Mouse (Mus musculus) kidney, adult 9 months (tissue): ENCODE data around the gene Slc27a5.

Source experiments
- DNase-seq: peaks from one replicate; pipeline ENCODE4 v3.0.0; 2022

Gene Slc27a5

DNA sequence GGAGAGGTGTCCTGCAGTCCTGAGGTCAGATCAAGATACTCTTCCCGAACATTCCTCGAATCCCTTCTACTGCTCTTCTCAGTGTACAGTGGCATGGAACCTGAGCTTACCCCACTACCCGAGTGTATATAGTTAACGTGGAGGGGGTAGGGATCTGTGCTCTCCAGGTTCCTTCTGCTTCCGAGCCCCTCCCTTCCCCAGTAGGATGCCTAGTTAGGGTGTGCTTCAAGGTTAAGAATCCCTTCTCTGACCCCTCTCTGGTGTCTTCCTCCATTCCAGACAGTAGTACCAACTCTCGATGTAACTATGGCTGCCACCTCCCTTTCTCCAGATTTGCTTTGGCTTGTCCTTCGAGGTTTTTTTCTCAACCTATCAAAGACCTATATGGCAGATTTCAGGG is 17.7 kb downstream of the Slc27a5 start:
- no peak for DNase-seq

DNA sequence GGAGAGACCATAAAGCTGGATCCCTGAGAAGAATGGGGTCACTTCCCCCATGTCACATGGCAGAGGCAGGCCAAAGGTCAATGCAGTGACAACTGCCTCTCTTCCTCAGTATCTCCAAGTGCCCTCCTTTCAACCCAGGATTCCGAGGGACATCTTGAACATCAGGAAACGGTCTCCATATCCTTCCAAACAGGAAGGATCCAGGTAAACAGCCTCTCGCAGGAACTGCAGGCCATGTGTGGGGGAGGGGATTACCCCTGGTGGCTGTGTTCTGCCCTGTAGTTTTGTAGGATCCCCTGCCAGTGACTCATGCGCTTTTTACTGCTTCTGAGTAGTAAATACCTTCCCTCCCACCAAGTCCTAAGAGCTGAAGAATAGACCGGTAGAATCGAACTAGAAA is 18.2 kb downstream of the Slc27a5 start:
- no peak for DNase-seq

DNA sequence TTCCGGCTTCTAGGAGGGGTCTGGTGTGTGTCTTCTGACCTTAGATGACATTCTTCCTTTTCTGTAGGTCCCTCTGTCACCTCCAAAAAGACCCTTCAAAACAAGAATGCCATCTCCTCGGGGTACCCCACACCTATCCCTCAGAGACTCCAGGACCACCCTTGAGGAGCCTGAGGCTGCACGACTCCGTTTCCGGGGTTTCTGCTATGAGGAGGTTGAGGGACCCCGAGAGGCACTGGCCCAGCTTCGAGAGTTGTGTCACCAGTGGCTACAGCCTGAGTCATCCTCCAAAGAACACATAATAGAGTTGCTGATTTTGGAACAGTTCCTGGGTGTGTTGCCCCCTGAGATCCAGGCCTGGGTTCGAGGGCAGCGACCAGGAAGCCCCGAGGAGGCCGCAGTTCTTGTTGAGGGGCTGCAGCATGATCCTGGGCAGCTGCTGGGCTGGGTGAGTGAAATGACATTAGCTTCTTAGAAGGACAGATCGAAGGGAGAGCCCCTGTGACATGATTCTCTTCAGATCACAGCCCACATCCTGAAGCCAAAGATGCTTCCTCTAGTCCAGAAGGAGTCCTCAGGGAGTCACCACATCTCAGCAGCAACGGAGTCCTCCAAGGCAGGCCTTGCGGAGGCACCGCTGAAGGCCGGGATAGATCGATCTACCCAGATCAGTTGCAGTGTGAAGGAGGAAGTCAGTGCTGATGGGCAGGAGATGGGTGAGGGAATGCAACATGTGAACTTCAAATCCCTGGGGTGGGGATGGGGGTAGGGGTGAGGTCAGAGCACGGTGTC is 18.9 kb downstream of the Slc27a5 start:
- DNase-seq, result no peak

DNA sequence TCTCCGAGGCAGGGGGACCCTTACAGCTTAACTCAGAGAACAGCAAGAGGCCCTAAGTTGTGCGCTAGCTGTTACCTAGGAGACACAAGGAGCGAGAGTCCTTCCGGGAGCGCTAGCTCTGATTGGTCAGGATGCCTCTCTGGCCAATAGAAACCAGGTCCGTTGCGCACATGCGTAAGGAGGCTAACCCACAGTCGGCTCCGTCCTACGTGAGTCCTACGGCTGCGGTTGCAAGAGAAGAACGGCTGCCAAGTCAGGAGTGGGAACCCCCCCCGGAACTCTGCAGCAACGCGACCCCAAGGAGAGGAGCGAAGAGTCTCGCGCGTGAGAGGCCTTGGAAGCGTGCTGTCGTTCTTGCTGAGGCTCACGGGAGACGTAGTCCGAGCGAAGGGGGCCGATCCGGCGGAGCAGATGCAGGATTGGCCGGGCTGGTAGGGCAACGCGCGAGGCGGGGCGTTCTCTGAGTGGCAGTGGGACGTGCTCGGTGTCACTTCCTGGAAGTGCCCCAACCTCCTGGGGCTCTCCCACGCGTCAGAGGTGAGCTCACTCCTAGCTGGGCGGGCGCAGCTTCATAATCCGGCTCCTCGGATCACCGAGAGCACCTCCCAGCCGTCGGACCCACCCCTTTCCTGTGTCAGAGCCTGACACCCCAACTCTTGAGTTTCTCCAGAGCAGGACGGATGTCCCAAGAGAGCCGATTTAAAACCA is 20.2 kb downstream of the Slc27a5 start, which contains the start of gene Zfp446:
TSS of gene Zfp446 (plus strand) at position 167 of the 708 bp plus-strand sequence.
- peak; percentile 99 for DNase-seq

DNA sequence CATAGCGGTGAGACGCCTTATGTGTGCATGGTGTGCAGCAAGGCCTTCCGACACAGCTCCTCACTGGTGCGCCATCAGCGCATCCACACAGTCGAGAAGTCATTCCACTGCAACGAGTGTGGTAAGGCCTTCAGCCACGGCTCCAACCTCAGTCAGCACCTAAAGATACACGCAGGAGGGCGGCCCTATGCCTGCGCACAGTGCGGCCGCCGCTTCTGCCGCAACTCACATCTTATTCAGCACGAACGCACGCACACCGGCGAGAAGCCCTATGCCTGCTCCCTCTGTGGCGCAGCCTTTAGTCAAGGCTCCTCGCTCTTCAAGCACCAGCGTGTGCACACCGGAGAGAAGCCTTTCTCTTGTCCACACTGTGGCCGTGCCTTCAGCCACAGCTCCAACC is 27.1 kb downstream of the Slc27a5 start:
- DNase-seq, result no peak

DNA sequence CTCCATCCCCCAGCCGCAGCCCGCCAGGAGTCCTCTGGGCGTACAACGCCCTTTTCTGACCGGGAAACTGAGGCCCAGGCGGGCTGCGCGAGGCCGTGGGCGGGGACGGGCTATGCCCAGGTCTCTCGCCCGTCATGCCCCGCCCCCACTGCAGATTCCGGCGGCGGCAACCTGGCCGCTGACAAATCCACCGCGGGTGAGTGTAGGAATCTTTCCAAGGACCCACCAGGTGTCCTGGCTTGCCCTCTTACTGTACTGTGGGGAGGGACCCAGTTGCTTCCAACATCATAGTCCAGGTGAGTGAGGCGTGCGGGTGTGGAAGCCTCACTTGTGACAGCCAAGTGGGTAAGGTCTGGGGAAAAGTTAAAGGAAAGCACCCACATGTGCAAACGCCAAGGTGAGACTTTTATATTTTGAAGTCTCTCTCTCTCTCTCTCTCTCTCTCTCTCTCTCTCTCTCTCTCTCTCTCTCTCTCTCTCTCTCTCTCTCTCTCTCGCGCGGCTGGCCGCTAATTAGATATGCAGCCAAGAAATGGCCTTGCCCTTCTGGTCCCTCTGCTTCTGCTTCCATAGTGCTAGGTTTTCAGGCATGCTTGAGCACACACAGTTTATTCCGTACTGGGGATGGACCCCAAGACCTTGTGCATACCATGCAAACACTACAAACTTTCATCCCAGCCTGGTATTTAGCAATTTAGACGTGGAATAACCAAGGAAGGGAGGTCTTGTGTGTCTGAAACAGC is 31.7 kb downstream of the Slc27a5 start:
- DNase-seq, result peak; percentile 61

DNA sequence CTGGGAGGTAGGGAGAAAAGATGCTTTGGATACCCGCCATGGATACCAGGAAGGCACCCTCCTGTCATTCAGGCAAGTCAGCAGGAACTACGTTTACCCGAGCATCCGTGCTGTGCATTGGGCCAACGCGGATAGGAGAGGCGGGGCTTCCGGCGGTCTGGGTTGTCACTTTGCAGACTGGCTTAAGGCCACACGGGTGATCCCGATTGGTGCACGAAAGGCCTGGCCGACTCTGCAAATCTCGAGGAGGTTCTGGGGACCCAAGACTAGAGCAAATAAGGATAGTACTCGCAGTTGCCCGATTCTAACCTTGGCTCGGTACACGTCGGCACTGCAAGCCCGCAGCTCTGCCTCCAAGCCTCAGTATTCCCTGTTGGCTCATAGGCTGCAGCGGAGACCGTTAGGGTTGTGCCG is 32.3 kb downstream of the Slc27a5 start, which contains the start of gene Zfp324:
TSS of gene Zfp324 (plus strand) at position 161 of the 414 bp plus-strand sequence.
- peak; percentile 94 for DNase-seq

DNA sequence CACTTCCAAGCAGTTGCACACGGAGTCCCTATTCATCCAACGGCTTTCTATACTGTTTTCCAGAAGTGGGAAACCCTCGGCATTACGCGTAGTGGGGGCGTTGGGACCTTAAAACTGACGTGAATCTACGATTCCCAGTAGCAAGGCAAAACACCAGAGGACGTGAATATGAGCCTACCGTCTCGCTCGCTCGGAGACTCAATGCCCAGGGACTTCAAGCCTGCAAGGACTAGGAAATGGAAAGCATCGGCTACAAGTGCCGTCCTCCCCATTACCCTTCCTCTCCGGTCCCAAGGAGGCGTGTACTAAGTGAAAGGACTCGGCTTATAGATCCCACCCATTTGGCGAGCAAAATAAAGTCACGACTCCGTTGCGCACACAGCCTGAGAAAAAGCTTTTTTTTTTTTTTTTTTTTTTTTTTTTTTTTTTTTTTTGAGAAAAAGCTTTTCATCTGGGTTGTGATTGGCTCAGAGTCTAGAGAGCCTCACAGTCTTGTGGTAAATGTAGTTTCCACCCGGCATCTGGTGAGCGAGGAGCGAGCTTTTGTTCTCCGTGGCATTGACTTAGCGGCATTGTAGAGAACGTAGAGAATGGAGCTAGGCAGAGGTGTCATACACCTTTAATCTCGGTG is 36.4 kb downstream of the Slc27a5 start:
- peak; percentile 55 for DNase-seq

DNA sequence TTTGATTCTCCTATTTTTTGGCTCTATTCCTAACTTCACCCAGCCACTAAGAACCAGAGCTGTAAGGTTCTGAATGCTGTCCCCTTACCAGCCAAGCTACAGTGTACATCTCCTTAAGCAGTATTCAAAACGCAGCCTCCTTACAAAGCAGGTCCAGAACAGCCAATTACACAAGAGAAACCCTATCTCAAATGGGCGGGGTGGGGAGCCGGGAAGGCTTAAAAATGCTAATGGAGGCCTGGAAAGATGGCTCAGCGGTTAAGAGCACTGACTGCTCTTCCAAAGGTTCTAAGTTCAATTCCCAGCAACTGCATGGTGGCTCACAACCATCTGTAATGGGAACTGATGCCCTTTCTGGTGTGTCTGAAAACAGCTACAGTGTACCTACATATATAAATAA is 38.3 kb downstream of the Slc27a5 start:
- DNase-seq, result no peak

DNA sequence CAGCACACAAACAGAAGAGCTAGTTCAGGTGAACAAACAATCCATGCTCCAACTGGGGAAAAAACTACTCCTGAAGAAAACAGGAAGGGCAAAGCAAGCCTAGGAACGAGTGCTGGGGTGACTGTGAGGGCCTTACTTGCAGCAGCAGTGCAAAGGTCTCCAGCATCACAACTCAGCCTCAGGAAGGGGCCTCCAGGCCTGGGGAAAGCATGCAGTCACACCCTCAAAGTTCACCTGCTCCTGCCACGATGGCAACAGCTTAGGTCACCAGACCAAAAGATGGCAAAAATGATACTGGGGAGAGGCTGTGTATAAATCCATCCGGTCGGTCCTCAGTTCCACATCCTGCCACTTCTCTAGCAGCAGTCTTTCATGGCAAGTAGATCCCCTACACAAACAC is 39.0 kb downstream of the Slc27a5 start:
- DNase-seq, result no peak

DNA sequence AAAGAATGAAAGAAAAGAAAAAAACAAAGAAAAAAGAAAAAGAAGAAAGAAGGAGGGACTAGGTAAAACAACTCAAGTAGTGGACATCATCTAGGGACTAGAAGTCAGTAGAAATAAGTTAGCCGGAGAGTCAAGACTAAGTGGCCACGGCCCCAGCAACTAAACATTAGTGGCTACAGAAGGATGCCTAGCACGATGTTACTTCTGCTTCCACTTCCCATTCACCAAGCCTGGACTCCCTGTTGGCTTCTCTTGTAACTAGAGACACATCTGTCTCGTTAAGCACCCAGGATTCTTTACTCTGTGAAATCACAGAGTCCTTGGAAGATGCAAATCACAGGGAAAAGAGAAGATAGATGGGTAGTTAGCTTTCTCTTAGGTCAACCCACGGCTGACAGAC is 40.5 kb downstream of the Slc27a5 start:
- DNase-seq, result no peak

DNA sequence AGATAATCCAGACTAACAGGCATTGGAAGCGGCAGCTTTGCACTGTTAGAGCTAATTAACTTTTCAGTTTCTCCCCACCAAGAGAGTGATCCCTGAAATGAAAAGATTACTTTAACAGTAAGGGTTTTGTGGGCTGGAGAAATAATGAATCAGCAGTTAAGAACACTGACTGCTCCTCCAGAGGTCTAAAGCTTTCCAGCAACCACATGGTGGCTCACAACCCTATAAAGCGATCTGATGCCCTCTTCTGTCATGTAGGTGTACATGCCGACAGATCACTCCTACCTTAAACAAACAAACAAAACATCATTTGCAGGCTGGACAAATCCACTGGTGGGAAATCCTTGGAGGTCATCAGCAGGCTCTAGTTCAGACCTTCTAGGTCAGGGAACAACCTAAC is 43.1 kb downstream of the Slc27a5 start:
- DNase-seq, result no peak

DNA sequence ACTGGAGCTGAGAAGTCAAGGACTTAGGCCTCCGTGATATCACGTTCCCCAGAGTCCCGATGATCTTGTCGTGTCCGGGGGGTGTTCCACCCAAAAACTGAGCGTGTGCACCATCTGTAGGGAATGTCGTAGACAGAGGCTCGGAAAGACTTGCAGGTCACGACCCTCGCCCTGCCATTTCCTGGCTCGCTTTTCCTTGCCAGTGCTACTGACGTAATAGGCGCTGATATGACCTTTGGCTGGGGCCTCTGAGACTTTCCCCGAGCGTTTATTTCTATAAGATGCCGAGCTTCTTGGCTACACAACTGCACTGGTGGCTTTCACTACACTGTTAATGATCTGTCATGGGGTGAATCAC is 48.1 kb downstream of the Slc27a5 start:
- no peak for DNase-seq

DNA sequence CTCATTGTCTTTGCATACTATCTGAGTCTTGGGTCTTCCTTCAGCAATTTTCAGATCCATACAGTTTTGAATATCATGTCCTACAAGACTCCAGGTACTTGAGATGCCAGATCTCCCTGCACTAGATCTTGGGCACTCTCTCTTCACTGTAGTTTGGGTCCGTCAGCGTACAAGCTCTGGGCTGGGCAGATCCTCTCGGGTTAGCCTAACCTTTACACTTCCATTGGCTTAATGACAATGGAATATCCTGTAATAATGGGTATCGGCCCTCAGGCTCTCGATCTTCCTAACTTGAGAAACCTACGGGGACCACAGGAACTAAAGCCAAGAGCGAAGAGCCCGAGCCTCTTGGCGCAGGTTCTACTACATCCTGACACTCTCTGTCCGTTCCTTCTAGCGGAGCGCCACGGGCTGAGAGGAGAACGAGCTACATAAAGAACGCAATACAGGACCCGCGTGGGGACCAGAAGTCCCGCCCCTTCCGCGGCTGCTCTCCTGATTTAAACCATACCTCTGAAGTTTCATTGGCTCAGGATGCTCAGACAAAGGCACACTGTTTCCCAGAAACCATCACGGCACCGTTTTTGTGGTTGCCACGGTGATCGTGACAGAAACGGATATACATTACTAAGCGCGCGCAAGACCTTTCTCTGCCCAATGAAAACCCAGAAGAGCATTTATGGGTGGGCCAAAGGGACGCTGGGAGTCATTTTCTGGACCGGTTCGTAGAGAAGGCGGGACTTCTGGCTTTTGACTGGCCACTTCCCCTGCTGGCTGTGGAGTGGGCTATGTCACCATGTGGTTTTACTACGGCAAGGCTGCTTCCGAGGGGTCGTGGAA is 48.7 kb downstream of the Slc27a5 start:
- peak; percentile 97 for DNase-seq

DNA sequence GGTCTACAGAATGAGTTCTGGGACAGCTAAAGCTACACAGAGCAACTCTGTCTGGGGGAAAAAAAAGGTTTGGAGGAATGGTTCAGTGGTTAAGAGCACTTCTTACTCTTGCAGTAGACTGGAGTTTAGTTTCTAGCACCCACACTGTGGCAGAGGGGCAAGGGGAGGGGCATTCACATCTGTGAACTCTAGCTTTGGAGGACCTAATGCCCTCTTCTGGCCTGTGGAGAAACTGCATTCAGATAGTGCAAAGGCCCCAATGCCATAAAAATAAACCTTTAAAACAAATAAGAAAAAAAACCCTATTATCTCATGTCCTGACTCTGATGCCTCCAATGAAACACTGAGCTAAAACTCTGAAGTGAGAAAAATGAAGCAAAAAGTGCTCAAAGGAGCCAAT is 54.5 kb downstream of the Slc27a5 start:
- DNase-seq, result no peak

DNA sequence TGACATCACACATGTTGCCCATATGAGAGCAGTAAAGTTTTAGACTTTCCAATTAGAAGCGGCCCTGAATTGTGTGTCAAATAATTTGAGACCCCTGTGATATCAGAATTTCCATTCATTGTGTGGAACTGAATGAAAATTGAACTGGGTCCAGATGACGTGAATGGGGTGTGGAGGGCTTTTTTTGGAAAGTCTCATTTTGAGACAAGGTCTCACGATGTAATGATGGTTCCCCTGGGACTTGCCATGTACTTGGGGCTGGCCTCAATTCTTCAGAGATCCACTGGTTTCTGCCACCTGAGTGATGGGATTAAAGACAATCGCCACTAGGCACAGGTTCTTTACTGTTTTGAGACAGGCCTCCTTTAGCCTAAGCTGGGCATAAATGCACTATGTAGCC is 57.4 kb downstream of the Slc27a5 start:
- no peak for DNase-seq
